Mouse (Mus musculus) MEL (cell line): Measurements from ENCODE around the gene Ephb3.

ENCODE experiments used
- CTCF ChIP-seq, 3 experiments: IDR thresholded peaks in 2 of 3; conservative IDR thresholded peaks in 1 of 3; 2 replicates each; pipeline ENCODE4 v1.5.1; 2011 to 2012; ENCODE audit warnings: low read length in 3 of 3, low read depth in 2 of 3, mild to moderate bottlenecking in 2 of 3, improper control_type of control experiment in 1 of 3, inconsistent platforms in 1 of 3, mixed read lengths in 1 of 3, moderate library complexity in 1 of 3; ENCODE audit not compliant: control insufficient read depth in 1 of 3, insufficient read depth in 1 of 3, poor library complexity in 1 of 3, severe bottlenecking in 1 of 3
- E2F4 ChIP-seq: IDR thresholded peaks from 2 replicates; pipeline ENCODE4 v1.6.1; 2011; ENCODE audit warnings: low read depth, low read length, improper control_type of control experiment, borderline replicate concordance
- ELF1 ChIP-seq: IDR thresholded peaks from 2 replicates; pipeline ENCODE4 v1.6.1; 2014; ENCODE audit warnings: low read depth, mild to moderate bottlenecking, inconsistent platforms, low read length, improper control_type of control experiment, moderate library complexity
- EP300 ChIP-seq, 2 experiments: IDR thresholded peaks; 2 replicates each; pipeline ENCODE4 v1.6.1; 2011; ENCODE audit warnings: improper control_type of control experiment in 2 of 2, low read length in 2 of 2, low read depth in 1 of 2, mild to moderate bottlenecking in 1 of 2
- ETS1 ChIP-seq: IDR thresholded peaks from 2 replicates; pipeline ENCODE4 v1.6.1; 2012; ENCODE audit warnings: low read depth, mild to moderate bottlenecking, inconsistent platforms, low read length, improper control_type of control experiment, moderate library complexity
- MAFK ChIP-seq: IDR thresholded peaks from 2 replicates; pipeline ENCODE4 v1.6.1; 2011; ENCODE audit warnings: low read depth, mild to moderate bottlenecking, low read length, improper control_type of control experiment, borderline replicate concordance
- NRF1 ChIP-seq: IDR thresholded peaks from 2 replicates; pipeline ENCODE4 v1.6.1; 2014; ENCODE audit warnings: low read depth, mild to moderate bottlenecking, inconsistent platforms, low read length, improper control_type of control experiment, moderate library complexity; ENCODE audit not compliant: poor library complexity, insufficient read depth, severe bottlenecking
- USF1 ChIP-seq: IDR thresholded peaks from 2 replicates; pipeline ENCODE4 v1.6.1; 2014; ENCODE audit warnings: low read depth, mild to moderate bottlenecking, inconsistent platforms, low read length, improper control_type of control experiment, moderate library complexity
- ZC3H11A ChIP-seq: IDR thresholded peaks from 2 replicates; pipeline ENCODE4 v1.6.1; 2012; ENCODE audit warnings: low read depth, mild to moderate bottlenecking, inconsistent platforms, low read length, improper control_type of control experiment

GRCm38 (mm10) chr16:21265417-21265816 is 60.9 kb downstream of the Ephb3 start:
- TF ChIP-seq USF1 (no peak), ZC3H11A (no peak), ETS1 (no peak), CTCF (IDR thresholded peaks at IDR 0.05 in 2 of 3, conservative IDR thresholded peaks at IDR 0.05 in 1 of 3; ENCODE audit: control insufficient read depth in 1 of 3, insufficient read depth in 1 of 3, low read depth in 2 of 3, low read length in 3 of 3, poor library complexity in 1 of 3, severe bottlenecking in 1 of 3) (no peak), NRF1 (no peak), MAFK (no peak), E2F4 (no peak), ELF1 (no peak), EP300 (IDR thresholded peaks at IDR 0.05; ENCODE audit: low read depth in 1 of 2, low read length in 2 of 2) (no peak)
